Mouse (Mus musculus): ENCODE data around the gene Sugp2. TPM values are rescaled to one million over a fixed set of nuclear protein-coding genes. Genes with fewer than 3 reads are reported as not detected.

The Sugp2 gene
- polyA plus RNA-seq, 1 experiment from 2014 or later: 26.2 TPM

GRCm38 (mm10) chr8:70293988-70294405 lies 60.0 kb downstream of the Sugp2 start:
- WGBS (ENCODE audit: insufficient replicate concordance): 69% methylated on average over 5 of the region's 5 CpGs
- Histone ChIP-seq H3K9me3 (replicated peaks; ENCODE audit: control insufficient read depth, low read length) (no peaks in the 10 kb centered on the region), H3K9ac (ENCODE audit: low read depth, low read length) (no peak overlapping the region), H3K4me1 (ENCODE audit: control insufficient read depth, insufficient read depth, low read length) (no peaks in the 10 kb centered on the region), H3K27me3 (ENCODE audit: control insufficient read depth, insufficient read depth, low read length) (no peaks in the 10 kb centered on the region), H3K4me3 (ENCODE audit: low read depth, low read length) (no peak overlapping the region), H3K27ac (ENCODE audit: low read depth, low read length) (no peak overlapping the region), H3K36me3 (ENCODE audit: control insufficient read depth, insufficient read depth, low read length) (peaks cover 47% of the 10 kb centered on the region), H3K4me2 (no peak overlapping the region)
- ATAC-seq (replicated peaks; ENCODE audit: insufficient number of reproducible peaks, low FRiP score, low TSS enrichment): no peak

- H3K36me3 ChIP-seq (ENCODE audit: control insufficient read depth, insufficient read depth, low read length): peaks cover 23% of the 10 kb centered on the region
- H3K4me1 ChIP-seq (ENCODE audit: control insufficient read depth, insufficient read depth, low read length): peaks cover 14% of the 10 kb centered on the region
- H3K9ac ChIP-seq (ENCODE audit: low read depth, low read length): no peak overlapping the region
- no peak for ATAC-seq (replicated peaks; ENCODE audit: insufficient number of reproducible peaks, low FRiP score, low TSS enrichment)
- H3K4me2 ChIP-seq: no peak overlapping the region
- no peaks in the 10 kb centered on the region for H3K9me3 ChIP-seq (replicated peaks; ENCODE audit: control insufficient read depth, low read length)
- H3K27ac ChIP-seq (ENCODE audit: low read depth, low read length): no peak overlapping the region
- 70% methylated on average over 3 of the region's 3 CpGs for WGBS (ENCODE audit: insufficient replicate concordance)
- H3K27me3 ChIP-seq (ENCODE audit: control insufficient read depth, insufficient read depth, low read length): no peaks in the 10 kb centered on the region
- H3K4me3 ChIP-seq (ENCODE audit: low read depth, low read length): no peak overlapping the region; the same call in 1 of the 2 replicates
These were observed 66.9 kb downstream of the Sugp2 start for GRCm38 (mm10) chr8:70300881-70301280.

- peak within 1 kb of the TSS; percentile 47; the same call in 1 of the 2 replicates for H3K27ac ChIP-seq (ENCODE audit: low read depth, low read length)
- no peaks in the 10 kb centered on the region for H3K9me3 ChIP-seq (replicated peaks; ENCODE audit: control insufficient read depth, low read length)
- under 1% methylated on average over 40 of the region's 40 CpGs for WGBS (ENCODE audit: insufficient replicate concordance)
- peak within 1 kb of the TSS; percentile 68 for H3K9ac ChIP-seq (ENCODE audit: low read depth, low read length)
- H3K36me3 ChIP-seq (ENCODE audit: control insufficient read depth, insufficient read depth, low read length): peaks cover 27% of the 10 kb centered on the region
- peaks cover 14% of the 10 kb centered on the region for H3K4me1 ChIP-seq (ENCODE audit: control insufficient read depth, insufficient read depth, low read length)
- peak within 1 kb of the TSS; percentile 95 for H3K4me2 ChIP-seq
- peak; percentile 83 for ATAC-seq (replicated peaks; ENCODE audit: insufficient number of reproducible peaks, low FRiP score, low TSS enrichment)
- H3K27me3 ChIP-seq (ENCODE audit: control insufficient read depth, insufficient read depth, low read length): no peaks in the 10 kb centered on the region
- H3K4me3 ChIP-seq (ENCODE audit: low read depth, low read length): peak within 1 kb of the TSS; percentile 89
These were observed 68.4 kb downstream of the Sugp2 start, which contains the start of the genes Ddx49 and Cope for GRCm38 (mm10) chr8:70302358-70302890. Ddx49 (minus strand) TSS chr8:70302489. Cope (plus strand) TSS chr8:70302518.

- H3K9me3 ChIP-seq (replicated peaks; ENCODE audit: control insufficient read depth, low read length): no peaks in the 10 kb centered on the region
- peak overlapping the region; percentile 89 for H3K4me3 ChIP-seq (ENCODE audit: low read depth, low read length)
- peak overlapping the region; percentile 68 for H3K9ac ChIP-seq (ENCODE audit: low read depth, low read length)
- H3K4me1 ChIP-seq (ENCODE audit: control insufficient read depth, insufficient read depth, low read length): peaks cover 14% of the 10 kb centered on the region
- H3K27ac ChIP-seq (ENCODE audit: low read depth, low read length): no peak overlapping the region
- H3K27me3 ChIP-seq (ENCODE audit: control insufficient read depth, insufficient read depth, low read length): no peaks in the 10 kb centered on the region
- ATAC-seq (replicated peaks; ENCODE audit: insufficient number of reproducible peaks, low FRiP score, low TSS enrichment): no peak
- 4% methylated on average over 16 of the region's 16 CpGs for WGBS (ENCODE audit: insufficient replicate concordance)
- H3K4me2 ChIP-seq: peak overlapping the region; percentile 95
- peaks cover 27% of the 10 kb centered on the region for H3K36me3 ChIP-seq (ENCODE audit: control insufficient read depth, insufficient read depth, low read length)
These were observed 68.9 kb downstream of the Sugp2 start for GRCm38 (mm10) chr8:70302901-70303300.

- 42% methylated on average over 2 of the region's 2 CpGs for WGBS (ENCODE audit: insufficient replicate concordance)
- H3K9me3 ChIP-seq (replicated peaks; ENCODE audit: control insufficient read depth, low read length): no peaks in the 10 kb centered on the region
- no peak overlapping the region for H3K27ac ChIP-seq (ENCODE audit: low read depth, low read length)
- H3K36me3 ChIP-seq (ENCODE audit: control insufficient read depth, insufficient read depth, low read length): peaks cover 54% of the 10 kb centered on the region
- no peak overlapping the region for H3K9ac ChIP-seq (ENCODE audit: low read depth, low read length)
- H3K4me3 ChIP-seq (ENCODE audit: low read depth, low read length): no peak overlapping the region
- no peak overlapping the region for H3K4me2 ChIP-seq
- no peak for ATAC-seq (replicated peaks; ENCODE audit: insufficient number of reproducible peaks, low FRiP score, low TSS enrichment)
- no peaks in the 10 kb centered on the region for H3K27me3 ChIP-seq (ENCODE audit: control insufficient read depth, insufficient read depth, low read length)
- no peaks in the 10 kb centered on the region for H3K4me1 ChIP-seq (ENCODE audit: control insufficient read depth, insufficient read depth, low read length)
These were observed 75.3 kb downstream of the Sugp2 start for GRCm38 (mm10) chr8:70309311-70309710.

- no peak for ATAC-seq (replicated peaks; ENCODE audit: insufficient number of reproducible peaks, low FRiP score, low TSS enrichment)
- H3K9me3 ChIP-seq (replicated peaks; ENCODE audit: control insufficient read depth, low read length): no peaks in the 10 kb centered on the region
- H3K27me3 ChIP-seq (ENCODE audit: control insufficient read depth, insufficient read depth, low read length): peaks cover 7% of the 10 kb centered on the region
- H3K36me3 ChIP-seq (ENCODE audit: control insufficient read depth, insufficient read depth, low read length): peaks cover 27% of the 10 kb centered on the region
- no peak overlapping the region for H3K9ac ChIP-seq (ENCODE audit: low read depth, low read length)
- WGBS (ENCODE audit: insufficient replicate concordance): 75% methylated on average over 2 of the region's 2 CpGs
- H3K4me3 ChIP-seq (ENCODE audit: low read depth, low read length): no peak overlapping the region
- H3K27ac ChIP-seq (ENCODE audit: low read depth, low read length): no peak overlapping the region
- no peak overlapping the region for H3K4me2 ChIP-seq
- H3K4me1 ChIP-seq (ENCODE audit: control insufficient read depth, insufficient read depth, low read length): peaks cover 19% of the 10 kb centered on the region
These were observed 79.4 kb downstream of the Sugp2 start for GRCm38 (mm10) chr8:70313399-70313798.

GRCm38 (mm10) chr8:70315624-70316510 lies 81.8 kb downstream of the Sugp2 start, which contains the start of gene Cers1:
Cers1 (plus strand) TSS chr8:70315775.
- H3K4me3 ChIP-seq (ENCODE audit: low read depth, low read length): peak within 1 kb of the TSS; percentile 43
- no peaks in the 10 kb centered on the region for H3K9me3 ChIP-seq (replicated peaks; ENCODE audit: control insufficient read depth, low read length)
- H3K4me1 ChIP-seq (ENCODE audit: control insufficient read depth, insufficient read depth, low read length): peaks cover 19% of the 10 kb centered on the region
- H3K27ac ChIP-seq (ENCODE audit: low read depth, low read length): no peak within 1 kb of the TSS
- ATAC-seq (replicated peaks; ENCODE audit: insufficient number of reproducible peaks, low FRiP score, low TSS enrichment): peak; percentile 56
- peaks cover 10% of the 10 kb centered on the region for H3K27me3 ChIP-seq (ENCODE audit: control insufficient read depth, insufficient read depth, low read length)
- H3K4me2 ChIP-seq: peak within 1 kb of the TSS; percentile 90
- H3K9ac ChIP-seq (ENCODE audit: low read depth, low read length): peak within 1 kb of the TSS; percentile 50; the same call in 1 of the 2 replicates
- WGBS (ENCODE audit: insufficient replicate concordance): 4% methylated on average over 57 of the region's 66 CpGs
- H3K36me3 ChIP-seq (ENCODE audit: control insufficient read depth, insufficient read depth, low read length): peaks cover 19% of the 10 kb centered on the region

GRCm38 (mm10) chr8:70316511-70317504 lies 82.8 kb downstream of the Sugp2 start:
- ATAC-seq (replicated peaks; ENCODE audit: insufficient number of reproducible peaks, low FRiP score, low TSS enrichment): peak; percentile 25; the same call in 1 of the 2 replicates
- Histone ChIP-seq H3K36me3 (ENCODE audit: control insufficient read depth, insufficient read depth, low read length) (peaks cover 10% of the 10 kb centered on the region; the same call in 1 of the 2 replicates), H3K9me3 (replicated peaks; ENCODE audit: control insufficient read depth, low read length) (no peaks in the 10 kb centered on the region), H3K4me1 (ENCODE audit: control insufficient read depth, insufficient read depth, low read length) (peaks cover 19% of the 10 kb centered on the region), H3K9ac (ENCODE audit: low read depth, low read length) (no peak overlapping the region), H3K27me3 (ENCODE audit: control insufficient read depth, insufficient read depth, low read length) (peaks cover 12% of the 10 kb centered on the region), H3K27ac (ENCODE audit: low read depth, low read length) (0 out of 2 replicates have a peak overlapping the region, but pooled peaks have one; percentile 6), H3K4me3 (ENCODE audit: low read depth, low read length) (peak overlapping the region; percentile 43), H3K4me2 (peak overlapping the region; percentile 90)
- WGBS (ENCODE audit: insufficient replicate concordance): 15% methylated on average over 15 of the region's 15 CpGs
